Mouse (Mus musculus): Measurements from ENCODE around the gene Dennd5a. TPM values are rescaled to one million over a fixed set of nuclear protein-coding genes. Genes with fewer than 3 reads are reported as not detected.
A peak's percentile ranks its signal among the peaks of the same experiment; 100 is the strongest.

Gene Dennd5a
- polyA plus RNA-seq, 1 experiment from 2014 or later: 36.4 TPM

- 3% methylated on average over 18 of the region's 18 CpGs for WGBS
- DNase-seq (ENCODE audit: low spot score): peak; percentile 26
These were observed 1.2 kb downstream of the Dennd5a start for GRCm38 (mm10) chr7:109958843-109959715.

GRCm38 (mm10) chr7:109957996-109958789 is 2.1 kb downstream of the Dennd5a start:
- Histone ChIP-seq H3K9ac (replicated peaks; ENCODE audit: low read depth) (peak overlapping the region; percentile 88; the same call in 1 of the 2 replicates), H3K27ac (ENCODE audit: low read length) (peak overlapping the region; percentile 33; the same call in 1 of the 2 replicates)
- no peak for ATAC-seq

More at GRCm38 (mm10) chr7:109958843-109959715, 1.2 kb downstream of the Dennd5a start:
- Histone ChIP-seq H3K36me3 (ENCODE audit: insufficient read depth, low read length) (no peaks in the 10 kb centered on the region), H3K27ac (ENCODE audit: low read length) (peak overlapping the region; percentile 92), H3K4me2 (replicated peaks; ENCODE audit: low read depth, low read length) (peak overlapping the region; percentile 74), H3K27me3 (replicated peaks; ENCODE audit: insufficient read depth, low read length) (no peaks in the 10 kb centered on the region), H3K9me3 (ENCODE audit: low read length) (no peaks in the 10 kb centered on the region), H3K9ac (replicated peaks; ENCODE audit: low read depth) (peak overlapping the region; percentile 88), H3K4me1 (ENCODE audit: insufficient read depth, low read depth, low read length) (peaks cover 15% of the 10 kb centered on the region; the same call in 1 of the 2 replicates), H3K4me3 (ENCODE audit: low read depth, low read length) (peak overlapping the region; percentile 84)
- no peak for ATAC-seq
- no peak for TF ChIP-seq CTCF (IDR thresholded peaks at IDR 0.05)
- TF ChIP-seq EP300 (IDR thresholded peaks at IDR 0.05): no peak

GRCm38 (mm10) chr7:109954622-109955401 is 5.5 kb downstream of the Dennd5a start:
- DNase-seq (ENCODE audit: low spot score): peak; percentile 76
- 36% methylated on average over 6 of the region's 6 CpGs for WGBS
- peak; percentile 73 for ATAC-seq
- Histone ChIP-seq H3K36me3 (ENCODE audit: insufficient read depth, low read length) (no peaks in the 10 kb centered on the region), H3K27me3 (replicated peaks; ENCODE audit: insufficient read depth, low read length) (no peaks in the 10 kb centered on the region), H3K9me3 (ENCODE audit: low read length) (no peaks in the 10 kb centered on the region), H3K4me1 (ENCODE audit: insufficient read depth, low read depth, low read length) (peaks cover 15% of the 10 kb centered on the region; the same call in 1 of the 2 replicates), H3K4me2 (replicated peaks; ENCODE audit: low read depth, low read length) (no peak overlapping the region), H3K27ac (ENCODE audit: low read length) (peak overlapping the region; percentile 49), H3K9ac (replicated peaks; ENCODE audit: low read depth) (0 out of 2 replicates have a peak overlapping the region, but pooled peaks have one; percentile 2), H3K4me3 (ENCODE audit: low read depth, low read length) (no peak overlapping the region)
- TF ChIP-seq CTCF (IDR thresholded peaks at IDR 0.05) (no peak), EP300 (IDR thresholded peaks at IDR 0.05) (peak; percentile 68)

More at GRCm38 (mm10) chr7:109957996-109958789, 2.1 kb downstream of the Dennd5a start:
- Histone ChIP-seq H3K4me1 (ENCODE audit: insufficient read depth, low read depth, low read length) (peaks cover 15% of the 10 kb centered on the region; the same call in 1 of the 2 replicates), H3K9me3 (ENCODE audit: low read length) (no peaks in the 10 kb centered on the region), H3K4me3 (ENCODE audit: low read depth, low read length) (peak overlapping the region; percentile 84), H3K36me3 (ENCODE audit: insufficient read depth, low read length) (no peaks in the 10 kb centered on the region), H3K4me2 (replicated peaks; ENCODE audit: low read depth, low read length) (peak overlapping the region; percentile 74), H3K27me3 (replicated peaks; ENCODE audit: insufficient read depth, low read length) (no peaks in the 10 kb centered on the region)
- no peak for DNase-seq (ENCODE audit: low spot score)
- TF ChIP-seq CTCF (IDR thresholded peaks at IDR 0.05) (no peak), EP300 (IDR thresholded peaks at IDR 0.05) (peak; percentile 43; the same call in 1 of the 2 replicates)
- WGBS: 59% methylated on average over 8 of the region's 8 CpGs

- Histone ChIP-seq H3K27ac (ENCODE audit: low read length) (no peak overlapping the region), H3K4me2 (replicated peaks; ENCODE audit: low read depth, low read length) (no peak overlapping the region), H3K4me3 (ENCODE audit: low read depth, low read length) (no peak overlapping the region), H3K9ac (replicated peaks; ENCODE audit: low read depth) (no peak overlapping the region), H3K9me3 (ENCODE audit: low read length) (no peaks in the 10 kb centered on the region), H3K36me3 (ENCODE audit: insufficient read depth, low read length) (no peaks in the 10 kb centered on the region), H3K27me3 (replicated peaks; ENCODE audit: insufficient read depth, low read length) (no peaks in the 10 kb centered on the region), H3K4me1 (ENCODE audit: insufficient read depth, low read depth, low read length) (peaks cover 10% of the 10 kb centered on the region; the same call in 1 of the 2 replicates)
- 55% methylated on average over 4 of the region's 4 CpGs for WGBS
- TF ChIP-seq EP300 (IDR thresholded peaks at IDR 0.05): no peak
- TF ChIP-seq CTCF (IDR thresholded peaks at IDR 0.05): no peak
- ATAC-seq: no peak
- DNase-seq (ENCODE audit: low spot score): no peak
These were observed 9.0 kb downstream of the Dennd5a start for GRCm38 (mm10) chr7:109951297-109951696.

GRCm38 (mm10) chr7:109944421-109945034 is 15.7 kb downstream of the Dennd5a start:
- TF ChIP-seq CTCF (IDR thresholded peaks at IDR 0.05): no peak
- TF ChIP-seq EP300 (IDR thresholded peaks at IDR 0.05): no peak
- no peak overlapping the region for H3K4me3 ChIP-seq (ENCODE audit: low read depth, low read length)
- no peaks in the 10 kb centered on the region for H3K9me3 ChIP-seq (ENCODE audit: low read length)
- H3K27ac ChIP-seq (ENCODE audit: low read length): no peak overlapping the region
- 44% methylated on average over 6 of the region's 6 CpGs for WGBS
- H3K9ac ChIP-seq (replicated peaks; ENCODE audit: low read depth): no peak overlapping the region
- H3K4me1 ChIP-seq (ENCODE audit: insufficient read depth, low read depth, low read length): peaks cover 7% of the 10 kb centered on the region; the same call in 1 of the 2 replicates
- H3K36me3 ChIP-seq (ENCODE audit: insufficient read depth, low read length): no peaks in the 10 kb centered on the region
- DNase-seq (ENCODE audit: low spot score): peak; percentile 46
- no peak overlapping the region for H3K4me2 ChIP-seq (replicated peaks; ENCODE audit: low read depth, low read length)
- H3K27me3 ChIP-seq (replicated peaks; ENCODE audit: insufficient read depth, low read length): no peaks in the 10 kb centered on the region
- no peak for ATAC-seq
